Mouse (Mus musculus) heart, postnatal 0 days (tissue): ENCODE results near the gene Pgm5.

Source experiments
- CTCF ChIP-seq: IDR thresholded peaks from 2 replicates; pipeline ENCODE4 v1.5.1; 2016; ENCODE audit warnings: antibody characterized with exemption, control low read depth, low read depth
- EP300 ChIP-seq: IDR thresholded peaks from 2 replicates; pipeline ENCODE4 v1.6.1; 2016; ENCODE audit warnings: antibody characterized with exemption, low read depth

DNA sequence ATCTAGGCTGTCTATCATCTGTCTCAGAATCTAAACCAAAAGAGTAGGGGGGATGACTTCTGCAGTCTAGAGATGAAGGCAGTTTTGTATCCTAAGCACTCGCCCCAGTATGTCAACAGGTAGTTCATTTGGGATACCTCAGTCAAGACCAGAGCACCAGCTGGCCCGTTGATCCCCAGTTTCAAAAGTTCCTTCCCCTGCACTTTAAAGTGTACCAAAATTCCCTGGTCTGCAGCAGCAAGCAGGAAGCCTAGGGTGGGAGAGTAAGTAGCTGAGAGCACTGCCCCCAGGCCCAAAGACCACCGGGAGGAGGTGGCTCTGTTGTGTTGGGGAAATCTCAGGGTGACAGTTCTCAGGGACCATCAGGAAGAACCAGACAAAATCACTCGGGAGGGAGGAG is 34.9 kb upstream of the Pgm5 start:
- TF ChIP-seq CTCF (no peak), EP300 (no peak)
